Mouse (Mus musculus): ENCODE results near the gene Psmb1. TPM values are rescaled to one million over a fixed set of nuclear protein-coding genes. Genes with fewer than 3 reads are reported as not detected.

Gene Psmb1
- 135 TPM for polyA plus RNA-seq (2014; fragmentation: Illumina TruSeq; extraction: RNeasy Lipid Tissue Mini Kit (QIAGEN cat#74804); ENCODE audit: low read depth, low replicate concordance)

GRCm38 (mm10) chr17:15499656-15500394 is at the start of gene Psmb1, which contains the start of gene Tbp:
TSS of gene Psmb1 (minus strand) at chr17:15499751.
TSS of gene Tbp (plus strand) at chr17:15499888.

GRCm38 (mm10) chr17:15526986-15527810 is 27.6 kb upstream of the Psmb1 start, which contains the start of gene Pdcd2:
TSS of gene Pdcd2 (minus strand) at chr17:15527301.

Other genes starting within 250 kb of the Psmb1 start
- 3.6 TPM for gene Dll1, start 122.9 kb downstream of the Psmb1 start, polyA plus RNA-seq (2014; fragmentation: Illumina TruSeq; extraction: RNeasy Lipid Tissue Mini Kit (QIAGEN cat#74804); ENCODE audit: low read depth, low replicate concordance)
- gene Fam120b, start 103.5 kb downstream of the Psmb1 start, polyA plus RNA-seq (2014; fragmentation: Illumina TruSeq; extraction: RNeasy Lipid Tissue Mini Kit (QIAGEN cat#74804); ENCODE audit: low read depth, low replicate concordance), result 21.7 TPM
- 55.0 TPM for gene Tbp, start 137 bp upstream of the Psmb1 start, polyA plus RNA-seq (2014; fragmentation: Illumina TruSeq; extraction: RNeasy Lipid Tissue Mini Kit (QIAGEN cat#74804); ENCODE audit: low read depth, low replicate concordance)
- 57.9 TPM for gene Pdcd2, start 27.6 kb upstream of the Psmb1 start, polyA plus RNA-seq (2014; fragmentation: Illumina TruSeq; extraction: RNeasy Lipid Tissue Mini Kit (QIAGEN cat#74804); ENCODE audit: low read depth, low replicate concordance)
- gene Prdm9, start 64.6 kb upstream of the Psmb1 start, polyA plus RNA-seq (2014; fragmentation: Illumina TruSeq; extraction: RNeasy Lipid Tissue Mini Kit (QIAGEN cat#74804); ENCODE audit: low read depth, low replicate concordance), result 13.2 TPM
- 34.4 TPM for gene Chd1, start 205.2 kb upstream of the Psmb1 start, polyA plus RNA-seq (2014; fragmentation: Illumina TruSeq; extraction: RNeasy Lipid Tissue Mini Kit (QIAGEN cat#74804); ENCODE audit: low read depth, low replicate concordance)